Mouse (Mus musculus): Measurements from ENCODE around the gene Rag1. TPM values are rescaled to one million over a fixed set of nuclear protein-coding genes. Genes with fewer than 3 reads are reported as not detected.

The Rag1 gene
- total and polyA plus RNA-seq, 3 experiments, result not detected

DNA sequence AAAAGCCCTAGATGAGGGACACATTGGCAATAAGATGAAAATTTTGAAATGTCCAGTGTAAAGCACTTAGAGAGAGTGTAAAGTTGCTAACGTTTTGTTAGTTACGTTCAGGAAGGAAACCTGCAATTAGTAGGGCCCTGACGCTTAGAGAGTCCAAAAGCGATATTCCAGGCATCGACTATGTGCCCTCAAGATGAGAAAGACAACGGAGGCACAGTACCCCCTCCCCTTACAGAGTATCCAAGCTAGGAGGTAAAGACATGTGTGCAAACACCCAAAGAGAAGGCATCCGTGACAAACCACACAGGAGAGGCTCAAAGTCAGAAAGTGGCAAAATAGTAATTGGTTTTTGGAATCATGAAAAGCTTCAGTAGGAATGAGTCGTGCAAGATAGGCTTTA, 56.4 kb downstream of the Rag1 start:
- H3K79me2 ChIP-seq (replicated peaks; ENCODE audit: control insufficient read depth, extremely low read depth, insufficient read depth, poor library complexity, severe bottlenecking), result no peaks in the 10 kb centered on the region
- H3K9ac ChIP-seq (ENCODE audit: insufficient read depth, low read depth), result no peak overlapping the region
- no peak overlapping the region for H3K4me3 ChIP-seq (replicated peaks in 1 of 3; ENCODE audit: low read depth in 2 of 3, low read length in 2 of 3, poor library complexity in 1 of 3)
- no peaks in the 10 kb centered on the region for H3K36me3 ChIP-seq (replicated peaks in 1 of 2; ENCODE audit: control insufficient read depth in 1 of 2, insufficient read depth in 1 of 2, low read length in 1 of 2)
- dilution Hi-C loops (cut with MboI; ENCODE audit: extremely low pct_ligation_motif_present, extremely low pct_unique_long_range_greater_than_20kb, low sequenced_read_pairs) (no loop called here), in situ Hi-C loops (cut with MboI; ENCODE audit: low pct_ligation_motif_present, low pct_unique_long_range_greater_than_20kb, low sequenced_read_pairs) (no loop called here)
- no peak for TF ChIP-seq CHD1 (IDR thresholded peaks at IDR 0.05; ENCODE audit: low read depth, low read length)
- no peak for TF ChIP-seq POLR2AphosphoS2 (IDR thresholded peaks at IDR 0.05; ENCODE audit: low read depth, low read length)
- TF ChIP-seq ZC3H11A (IDR thresholded peaks at IDR 0.05; ENCODE audit: low read depth, low read length), result no peak
- no peak for TF ChIP-seq ZNF384 (IDR thresholded peaks at IDR 0.05; ENCODE audit: low read depth, low read length)
- TF ChIP-seq ETS1 (conservative IDR thresholded peaks at IDR 0.05; ENCODE audit: low read depth, low read length), result no peak
- TF ChIP-seq UBTF (IDR thresholded peaks at IDR 0.05; ENCODE audit: low read depth, low read length), result no peak
- TF ChIP-seq SMC3 (IDR thresholded peaks at IDR 0.05; ENCODE audit: low read depth, low read length), result no peak
- TF ChIP-seq RCOR1 (conservative IDR thresholded peaks at IDR 0.05; ENCODE audit: low read depth, low read length), result no peak
- no peak for TF ChIP-seq SIN3A (IDR thresholded peaks at IDR 0.05; ENCODE audit: low read length)
- no peak for TF ChIP-seq E2F4 (IDR thresholded peaks at IDR 0.05; ENCODE audit: insufficient replicate concordance, low read depth, low read length)
- no peak for TF ChIP-seq HCFC1 (IDR thresholded peaks at IDR 0.05; ENCODE audit: low read depth, low read length)
- TF ChIP-seq TBP (conservative IDR thresholded peaks at IDR 0.05; ENCODE audit: low read depth, low read length), result no peak
- TF ChIP-seq BHLHE40 (IDR thresholded peaks at IDR 0.05; ENCODE audit: low read depth, low read length), result no peak
- TF ChIP-seq POLR2A (IDR thresholded peaks at IDR 0.05; ENCODE audit: low read depth, low read length), result no peak
- TF ChIP-seq NELFE (IDR thresholded peaks at IDR 0.05; ENCODE audit: low read depth, low read length), result no peak
- TF ChIP-seq EP300 (IDR thresholded peaks at IDR 0.05; ENCODE audit: low read length), result no peak
- TF ChIP-seq PAX5 (IDR thresholded peaks at IDR 0.05; ENCODE audit: low read length), result no peak
- no peaks in the 10 kb centered on the region for H3K9me3 ChIP-seq (replicated peaks; ENCODE audit: low read length)
- H3K4me2 ChIP-seq (ENCODE audit: insufficient read depth, low read depth, poor library complexity, severe bottlenecking), result no peak overlapping the region
- no peak for DNase-seq (ENCODE audit: extremely low read depth)
- peaks cover 15% of the 10 kb centered on the region for H3K27me3 ChIP-seq (replicated peaks)
- no peaks in the 10 kb centered on the region for H3K4me1 ChIP-seq (ENCODE audit: control insufficient read depth in 1 of 2, insufficient read depth in 2 of 2)
- no peak overlapping the region for H3K27ac ChIP-seq (ENCODE audit: insufficient read depth, low read depth)

- no peak overlapping the region for H3K4me2 ChIP-seq (ENCODE audit: insufficient read depth, low read depth, poor library complexity, severe bottlenecking)
- dilution Hi-C loops (cut with MboI; ENCODE audit: extremely low pct_ligation_motif_present, extremely low pct_unique_long_range_greater_than_20kb, low sequenced_read_pairs) (no loop called here), in situ Hi-C loops (cut with MboI; ENCODE audit: low pct_ligation_motif_present, low pct_unique_long_range_greater_than_20kb, low sequenced_read_pairs) (no loop called here)
- H3K9me3 ChIP-seq (replicated peaks; ENCODE audit: low read length), result no peaks in the 10 kb centered on the region
- no peak overlapping the region for H3K9ac ChIP-seq (ENCODE audit: insufficient read depth, low read depth)
- H3K4me3 ChIP-seq (replicated peaks in 1 of 3; ENCODE audit: low read depth in 2 of 3, low read length in 2 of 3, poor library complexity in 1 of 3), result no peak overlapping the region
- H3K27me3 ChIP-seq (replicated peaks), result peaks cover 15% of the 10 kb centered on the region
- no peak for DNase-seq (ENCODE audit: extremely low read depth)
- H3K36me3 ChIP-seq (replicated peaks in 1 of 2; ENCODE audit: control insufficient read depth in 1 of 2, insufficient read depth in 1 of 2, low read length in 1 of 2), result no peaks in the 10 kb centered on the region
- no peak overlapping the region for H3K27ac ChIP-seq (ENCODE audit: insufficient read depth, low read depth)
- no peaks in the 10 kb centered on the region for H3K4me1 ChIP-seq (ENCODE audit: control insufficient read depth in 1 of 2, insufficient read depth in 2 of 2)
- TF ChIP-seq ZKSCAN1 (IDR thresholded peaks at IDR 0.05; ENCODE audit: borderline replicate concordance, low read depth, low read length), result no peak
- TF ChIP-seq GABPA (IDR thresholded peaks at IDR 0.05; ENCODE audit: insufficient replicate concordance, low read depth, low read length), result no peak
- no peak for TF ChIP-seq JUND (conservative IDR thresholded peaks at IDR 0.05; ENCODE audit: low read depth, low read length)
- no peak for TF ChIP-seq USF1 (IDR thresholded peaks at IDR 0.05; ENCODE audit: low read depth, low read length)
- H3K79me2 ChIP-seq (replicated peaks; ENCODE audit: control insufficient read depth, extremely low read depth, insufficient read depth, poor library complexity, severe bottlenecking), result no peaks in the 10 kb centered on the region
Observed at GRCm38 (mm10) chr2:101592023-101592841, 57.1 kb downstream of the Rag1 start.
